Mouse (Mus musculus) frontal cortex, adult (tissue): ENCODE measurements around the gene Wfdc8.
"Not testable (repeated sequence)": the region's sequence is repeated elsewhere in the genome, so short reads cannot be mapped to it uniquely, and the experiment has no call there.

Experiments
- ATAC-seq: cut with Nextera tagmentation; 2 replicates; pipeline ENCODE4 v1.9.2; 2017; ENCODE audit warnings: mild to moderate bottlenecking, moderate library complexity, mixed read lengths; ENCODE audit not compliant: low TSS enrichment

Wfdc8 gene

DNA sequence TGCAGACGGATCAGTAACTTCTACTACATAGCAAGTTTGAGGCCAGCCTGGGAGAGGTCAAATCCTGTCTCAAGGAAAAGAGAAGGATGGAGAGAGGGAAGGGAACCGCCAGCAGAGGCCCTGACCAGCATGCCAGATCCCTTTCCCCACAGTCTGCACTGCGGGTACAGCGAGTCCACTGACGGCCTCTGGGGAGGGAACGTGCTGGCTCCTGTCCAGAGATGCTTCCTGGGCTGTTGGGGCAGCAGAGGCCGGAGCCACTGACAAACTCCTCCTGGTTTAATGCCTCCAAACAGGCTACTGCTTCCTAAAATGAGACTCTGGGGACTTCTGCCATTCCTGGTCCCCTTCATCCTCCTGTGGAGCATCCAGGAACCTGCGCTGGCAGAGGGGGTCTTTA lies at the start of gene Wfdc8, which contains the start of gene Wfdc6b:
Gene Wfdc8 (minus strand): TSS at position 156 of the 400 bp plus-strand sequence.
Gene Wfdc6b (plus strand): TSS at position 52 of the 400 bp plus-strand sequence.
- not testable (repeated sequence) for ATAC-seq

DNA sequence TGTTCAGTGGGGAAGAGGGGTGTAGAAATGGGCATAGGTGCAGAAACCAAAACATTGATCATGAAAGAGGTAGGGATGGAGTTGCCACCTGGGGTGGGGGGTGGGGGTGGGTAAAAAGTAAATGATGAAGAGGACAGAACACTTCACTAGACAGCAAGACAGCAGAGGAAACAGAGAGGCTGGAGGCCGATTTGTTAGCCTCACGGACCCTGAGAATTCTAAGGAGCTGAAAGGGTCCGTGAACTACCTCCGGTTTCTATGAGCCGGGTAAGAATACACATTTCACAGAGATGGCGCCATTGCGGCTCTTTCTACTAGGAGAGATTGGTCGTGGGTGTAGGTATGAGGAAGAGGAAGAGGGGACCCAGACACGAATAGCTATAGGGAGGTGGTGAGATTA lies 43.1 kb upstream of the Wfdc8 start, which contains the start of gene Wfdc9:
Gene Wfdc9 (minus strand): TSS at position 101 of the 400 bp plus-strand sequence.
- no peak for ATAC-seq

DNA sequence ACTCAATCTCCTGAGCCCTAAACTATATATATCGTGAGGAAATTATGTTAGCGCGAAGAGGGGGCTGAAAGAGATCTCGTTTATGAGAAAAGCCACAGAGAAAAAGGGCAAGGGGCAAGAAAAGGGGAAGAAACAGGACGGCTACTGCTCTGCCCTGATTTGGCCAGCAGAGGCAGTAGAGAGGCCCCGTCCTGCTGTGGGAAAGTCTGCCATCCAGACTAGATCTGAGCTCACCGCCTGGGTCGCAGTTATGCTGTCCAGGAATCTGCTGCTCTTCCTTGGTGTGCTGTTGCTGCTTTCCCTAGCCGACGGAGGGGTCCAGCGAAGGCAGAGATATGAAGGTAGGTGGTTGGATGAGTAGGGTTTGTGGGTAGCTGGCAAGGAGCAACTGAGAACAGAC lies 42.4 kb upstream of the Wfdc8 start, which contains the start of gene Wfdc10:
Gene Wfdc10 (plus strand): TSS at position 189 of the 400 bp plus-strand sequence.
- no peak for ATAC-seq

DNA sequence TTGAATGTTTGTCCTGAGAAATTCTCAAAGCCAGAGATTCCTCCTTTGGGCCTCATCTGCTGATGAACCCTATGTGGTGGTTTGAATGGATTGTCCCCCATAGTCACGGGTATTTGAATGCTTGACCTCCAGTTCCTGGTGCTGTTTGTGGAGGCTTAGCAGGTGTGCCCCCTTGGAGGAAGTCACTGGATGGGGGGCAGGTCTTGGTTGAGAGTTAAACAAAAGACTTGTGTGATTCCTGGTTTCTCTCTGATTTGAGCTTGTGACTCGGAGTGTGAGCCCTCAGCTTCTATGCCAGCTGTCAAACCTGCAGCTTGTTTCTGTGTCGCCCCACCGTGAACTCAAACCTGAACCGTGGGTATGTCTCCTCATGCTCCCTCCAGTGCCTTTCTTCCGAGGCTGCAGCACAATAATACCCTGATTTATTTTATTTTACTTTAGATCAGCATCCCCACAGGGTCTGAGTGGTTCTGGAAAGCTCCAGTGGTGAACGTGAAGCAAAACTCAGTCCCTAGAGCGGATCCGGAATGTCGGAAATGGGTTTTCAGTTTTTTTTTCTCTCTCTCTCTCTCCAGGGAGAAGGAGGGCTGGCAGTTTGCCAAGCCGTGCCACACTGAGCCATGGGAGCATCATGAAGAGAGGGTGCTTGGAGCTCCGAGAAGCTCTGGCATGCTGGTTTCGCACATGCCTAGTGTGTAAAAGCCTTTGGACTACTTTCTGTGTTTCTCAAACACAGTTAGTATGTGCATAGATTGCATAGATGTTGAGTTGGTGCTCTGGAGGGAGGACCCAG lies 28.7 kb upstream of the Wfdc8 start:
- no peak for ATAC-seq

DNA sequence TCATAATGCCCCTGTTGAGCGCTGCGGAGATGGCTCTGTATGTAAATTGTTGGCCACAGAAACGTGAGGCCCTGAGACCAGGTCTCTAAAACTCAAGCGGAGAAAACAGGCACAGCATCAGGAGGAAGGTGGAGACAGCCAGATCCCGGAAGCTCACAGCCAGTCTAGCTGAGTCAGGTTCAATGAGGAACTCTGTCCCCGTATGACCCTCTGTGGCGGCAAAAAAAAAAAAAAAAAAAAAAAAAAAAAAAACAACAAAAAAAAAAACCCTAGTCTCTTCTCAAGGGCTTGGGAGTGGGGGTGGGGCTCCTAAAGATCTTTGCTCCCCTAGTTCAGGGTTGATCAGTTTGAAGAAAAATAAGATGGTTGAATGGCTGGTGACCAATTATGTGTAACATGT lies 27.7 kb upstream of the Wfdc8 start:
- ATAC-seq: no peak

DNA sequence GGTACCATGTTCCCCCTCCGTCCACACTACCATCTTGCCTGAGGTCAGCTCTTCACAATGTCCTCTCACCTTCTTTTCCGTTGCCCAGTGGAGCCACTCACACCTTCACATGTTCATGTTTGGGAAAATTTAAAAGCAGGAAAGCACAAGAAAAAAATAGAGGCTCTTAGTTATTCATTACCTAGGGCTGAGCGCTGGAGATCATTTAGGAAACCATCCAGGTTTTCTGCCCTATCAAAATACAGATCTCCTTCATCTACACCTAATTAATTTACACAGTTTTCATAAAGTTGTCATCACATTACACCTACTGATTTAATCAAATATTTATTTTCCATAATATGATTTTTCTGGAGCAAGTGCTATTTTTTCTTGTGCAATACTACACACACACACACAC lies 25.3 kb upstream of the Wfdc8 start, which contains the start of gene Wfdc16:
Gene Wfdc16 (minus strand): TSS at position 101 of the 400 bp plus-strand sequence.
- ATAC-seq: no peak

DNA sequence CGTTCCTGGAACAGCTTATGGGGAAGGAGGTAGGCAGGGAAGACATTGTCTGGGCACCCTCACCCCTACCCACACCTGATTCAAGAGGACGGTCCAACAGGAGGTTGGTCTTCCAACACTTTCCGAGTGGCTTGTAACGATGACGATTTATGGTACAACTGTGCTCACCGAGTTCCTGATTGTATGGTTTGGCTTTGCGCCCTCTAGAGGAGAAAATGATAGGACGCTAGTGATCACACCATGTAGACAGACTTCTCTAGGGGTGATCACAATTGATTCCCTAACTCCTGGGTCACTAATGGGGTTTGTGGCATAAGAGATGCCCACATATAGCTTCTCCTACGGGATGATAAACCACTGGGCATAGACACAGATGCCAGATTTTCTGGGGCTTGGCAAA lies 21.8 kb upstream of the Wfdc8 start:
- ATAC-seq: no peak

DNA sequence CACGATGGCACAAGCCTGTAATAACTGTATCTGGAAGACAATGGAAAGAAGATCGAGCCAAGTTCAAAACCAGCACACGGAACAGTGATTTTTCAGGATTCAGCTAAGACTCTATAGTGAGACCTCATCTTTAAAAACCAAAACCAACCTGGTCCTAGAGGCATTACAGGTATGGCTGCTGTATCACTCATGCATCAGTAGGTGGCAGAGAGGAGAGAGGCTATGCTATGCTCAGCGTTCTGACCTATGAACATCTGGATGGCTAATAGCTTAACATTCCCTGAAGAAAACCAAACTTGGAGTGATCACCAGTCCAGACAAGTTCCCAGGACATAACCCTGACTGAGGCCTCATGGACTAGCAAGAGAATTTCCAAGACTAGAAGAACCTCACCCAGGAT lies 8.3 kb upstream of the Wfdc8 start:
- ATAC-seq: no peak

DNA sequence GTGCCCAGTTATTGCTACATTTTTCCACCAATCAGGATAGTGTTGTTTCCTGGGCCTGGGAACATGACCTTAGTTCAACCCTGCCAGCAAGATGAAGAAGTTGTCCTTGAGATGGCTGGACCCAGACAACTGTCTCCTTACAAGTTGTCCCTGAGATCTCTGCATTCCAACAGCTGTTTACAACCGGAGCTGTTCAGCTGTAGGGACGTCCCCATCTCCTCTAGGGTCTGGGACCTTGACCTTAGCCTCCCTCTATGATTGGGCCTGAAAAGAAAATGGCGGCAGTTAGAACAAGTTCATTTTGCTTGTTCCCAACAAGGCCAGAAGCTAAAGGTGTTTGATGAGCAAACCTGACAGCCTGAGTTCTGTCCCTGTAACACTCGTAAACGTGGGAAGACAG lies 5.6 kb upstream of the Wfdc8 start:
- ATAC-seq: no peak

DNA sequence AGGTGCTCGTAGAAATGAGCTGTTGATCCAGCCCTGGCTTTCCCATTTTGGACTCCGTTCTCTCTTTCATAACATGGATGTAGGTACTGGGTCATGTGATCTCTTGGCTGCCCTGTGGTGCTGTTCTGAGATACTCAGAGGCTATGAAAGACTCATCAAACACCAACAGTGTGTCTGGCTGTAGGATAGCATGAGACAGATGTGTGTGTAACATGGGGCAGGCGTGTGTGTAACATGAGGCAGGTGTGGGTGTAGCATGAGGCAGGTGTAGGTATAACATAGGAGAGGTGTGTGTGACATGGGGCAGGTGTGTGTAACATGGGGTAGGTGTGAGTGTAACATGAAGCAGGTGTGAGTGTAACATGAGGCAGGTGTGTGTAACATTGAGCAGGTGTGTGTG lies 2.0 kb upstream of the Wfdc8 start:
- ATAC-seq: no peak

DNA sequence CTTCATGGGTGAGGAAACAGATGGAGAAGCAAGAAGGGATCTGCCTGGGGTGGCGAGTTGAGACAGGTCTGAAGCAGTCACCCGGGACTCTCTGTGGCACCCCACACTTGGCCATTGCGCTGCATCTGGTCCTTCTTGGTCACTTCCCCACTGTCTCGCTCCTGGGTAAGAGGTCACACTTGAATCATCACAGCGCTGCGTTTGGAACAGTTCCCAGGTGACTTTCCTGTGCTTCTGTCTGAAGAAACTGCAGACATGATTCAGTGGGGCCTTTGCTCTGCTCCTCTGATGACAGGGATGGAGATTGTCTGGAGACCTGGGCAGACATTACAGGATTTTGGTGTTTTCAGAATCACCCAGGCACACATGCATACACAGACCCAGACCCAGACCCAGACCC lies 4.6 kb downstream of the Wfdc8 start:
- ATAC-seq: no peak

DNA sequence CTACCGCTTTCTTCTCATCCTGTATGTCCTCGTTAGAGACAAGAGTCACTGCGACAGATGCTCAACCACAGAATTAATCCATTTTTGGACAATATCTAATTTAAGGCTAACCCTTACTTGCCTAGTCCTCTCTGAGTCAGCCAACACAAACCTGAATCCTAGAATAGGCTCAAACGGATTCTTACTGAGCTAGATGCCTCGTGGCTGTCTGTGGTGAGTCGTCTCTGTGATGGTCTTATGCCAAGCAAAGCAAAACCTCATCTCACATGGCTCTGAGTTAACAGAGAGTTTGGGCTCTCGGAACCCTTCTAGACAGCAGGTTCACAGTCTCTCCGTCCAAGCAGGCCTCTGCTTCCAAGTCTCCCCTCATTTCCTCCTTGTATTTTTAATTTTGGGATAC lies 9.0 kb downstream of the Wfdc8 start:
- ATAC-seq: peak; percentile 27; the same call in 1 of the 2 replicates

DNA sequence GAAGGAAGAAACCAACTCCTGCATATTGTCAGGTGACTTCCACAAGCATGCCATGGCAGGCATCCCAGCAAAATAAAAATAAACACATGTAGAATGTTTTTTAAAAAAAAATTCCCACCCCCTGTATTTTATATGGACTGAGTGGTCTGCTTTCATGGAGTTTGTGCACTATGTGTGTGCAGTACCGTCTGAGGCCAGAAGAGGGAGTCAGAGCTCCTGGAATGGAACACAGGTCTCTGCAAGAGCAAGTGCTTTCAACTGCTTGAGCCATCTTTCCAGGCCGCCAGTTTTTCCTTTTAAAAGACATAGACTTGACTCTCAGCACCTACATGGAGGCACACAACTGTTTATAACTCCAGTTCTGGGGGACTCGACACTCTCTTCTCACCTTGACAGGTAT lies 9.9 kb downstream of the Wfdc8 start:
- ATAC-seq: no peak

DNA sequence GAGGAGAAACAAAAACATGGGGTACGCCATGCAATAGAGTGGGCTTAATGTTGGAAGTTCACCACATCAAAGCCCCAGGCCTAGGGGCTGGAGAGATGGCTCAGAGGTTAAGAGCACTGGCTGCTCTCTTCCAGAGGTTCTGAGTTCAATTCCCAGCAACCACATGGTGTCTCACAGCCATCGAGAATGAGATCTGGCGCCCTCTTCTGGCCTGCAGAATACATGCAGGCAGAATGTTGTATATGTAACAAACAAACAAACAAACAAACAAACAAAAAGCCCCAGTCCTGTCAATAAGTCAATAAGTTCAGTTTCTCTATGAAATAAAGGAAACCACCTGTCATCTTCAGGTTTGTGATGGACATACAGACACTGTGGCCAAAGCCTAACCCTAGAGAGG lies 13.2 kb downstream of the Wfdc8 start:
- no peak for ATAC-seq

DNA sequence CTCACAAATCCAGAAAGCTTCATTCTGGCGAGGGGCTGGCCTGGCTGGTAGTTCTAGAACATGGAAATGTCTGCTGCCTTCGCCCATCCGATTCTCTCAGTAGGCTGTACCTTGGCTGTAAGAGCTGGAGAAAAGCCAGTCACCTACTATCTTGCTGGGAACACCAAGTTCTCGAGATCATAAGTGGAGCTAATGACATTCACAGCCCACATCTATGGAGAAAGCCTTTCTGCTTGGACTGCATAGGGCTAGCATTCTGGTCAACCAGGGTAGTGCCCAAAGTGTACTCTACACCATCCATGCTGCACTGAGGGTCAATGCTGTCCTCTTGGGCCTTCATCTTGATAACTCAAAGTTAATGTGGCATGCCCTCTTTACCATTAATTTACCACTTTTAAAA lies 19.9 kb downstream of the Wfdc8 start, which contains the start of gene Eppin:
Gene Eppin (minus strand): TSS at position 101 of the 400 bp plus-strand sequence.
- ATAC-seq: no peak

DNA sequence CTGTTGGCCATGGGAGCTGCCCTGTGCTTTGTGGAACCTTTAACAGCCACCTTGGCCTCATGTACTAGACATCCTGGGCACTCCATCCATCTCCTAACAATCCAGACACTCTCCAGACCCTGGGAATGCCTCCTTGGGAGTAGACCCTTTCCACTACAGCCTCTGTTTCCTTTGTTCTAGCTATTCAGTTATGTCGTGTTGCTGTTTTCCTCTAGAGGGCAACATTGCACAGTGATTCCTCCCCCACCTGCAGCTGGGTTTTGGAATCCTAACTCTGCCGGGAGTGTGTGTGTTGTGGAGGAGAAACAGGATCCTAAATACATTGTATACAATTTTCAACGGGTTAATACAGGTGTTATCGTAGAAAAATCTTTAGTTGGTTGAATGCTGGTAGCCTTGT lies 21.4 kb downstream of the Wfdc8 start:
- peak; percentile 67 for ATAC-seq

DNA sequence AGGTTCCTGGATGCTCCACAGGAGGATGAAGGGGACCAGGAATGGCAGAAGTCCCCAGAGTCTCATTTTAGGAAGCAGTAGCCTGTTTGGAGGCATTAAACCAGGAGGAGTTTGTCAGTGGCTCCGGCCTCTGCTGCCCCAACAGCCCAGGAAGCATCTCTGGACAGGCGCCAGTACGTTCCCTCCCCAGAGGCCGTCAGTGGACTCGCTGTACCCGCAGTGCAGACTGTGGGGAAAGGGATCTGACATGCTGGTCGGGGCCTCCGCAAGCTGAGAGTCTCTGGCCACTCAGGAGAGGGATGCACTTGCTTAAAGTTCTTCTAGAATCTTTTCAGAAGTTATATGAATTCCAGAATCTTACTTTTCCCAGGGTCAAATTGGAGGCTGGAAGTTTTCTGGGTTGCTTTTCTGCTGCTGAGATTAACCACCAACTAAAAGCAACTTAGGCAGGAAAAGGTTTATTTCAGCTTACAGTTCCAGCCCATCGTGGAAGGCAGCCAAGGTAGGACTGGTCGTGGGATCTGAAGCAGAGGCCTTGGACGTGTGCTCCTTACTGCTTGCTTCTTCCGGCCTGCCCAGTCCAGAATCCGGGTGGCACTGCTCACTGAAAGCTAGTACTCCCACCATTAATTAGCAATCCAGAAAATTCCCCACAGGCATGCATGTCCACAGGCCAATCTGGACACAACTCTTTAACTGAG lies 28.3 kb downstream of the Wfdc8 start, which contains the start of gene Wfdc6a:
Gene Wfdc6a (minus strand): TSS at position 423 of the 701 bp plus-strand sequence.
- not testable (repeated sequence) for ATAC-seq

DNA sequence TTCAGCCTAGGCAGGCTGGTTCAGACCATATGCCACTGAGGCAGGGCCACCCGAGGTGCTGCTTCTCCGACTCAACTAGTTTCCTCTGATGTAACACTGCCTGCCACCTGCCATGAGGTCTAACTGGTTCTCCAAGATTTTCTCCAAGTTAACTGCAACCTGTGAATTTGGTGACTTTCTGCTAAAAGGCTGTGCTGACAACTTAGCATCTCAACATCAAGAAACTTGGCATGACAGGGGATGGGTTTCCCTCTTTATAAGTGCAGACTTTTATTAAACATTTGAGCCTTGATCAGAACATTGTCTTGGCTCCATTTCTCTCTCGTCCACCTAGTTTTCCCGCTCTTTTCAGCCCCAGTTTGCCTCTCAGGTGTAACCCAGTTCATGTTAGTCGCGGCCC lies 40.1 kb downstream of the Wfdc8 start, which contains the start of gene Spint3:
Gene Spint3 (minus strand): TSS at position 101 of the 400 bp plus-strand sequence.
- not testable (repeated sequence) for ATAC-seq

DNA sequence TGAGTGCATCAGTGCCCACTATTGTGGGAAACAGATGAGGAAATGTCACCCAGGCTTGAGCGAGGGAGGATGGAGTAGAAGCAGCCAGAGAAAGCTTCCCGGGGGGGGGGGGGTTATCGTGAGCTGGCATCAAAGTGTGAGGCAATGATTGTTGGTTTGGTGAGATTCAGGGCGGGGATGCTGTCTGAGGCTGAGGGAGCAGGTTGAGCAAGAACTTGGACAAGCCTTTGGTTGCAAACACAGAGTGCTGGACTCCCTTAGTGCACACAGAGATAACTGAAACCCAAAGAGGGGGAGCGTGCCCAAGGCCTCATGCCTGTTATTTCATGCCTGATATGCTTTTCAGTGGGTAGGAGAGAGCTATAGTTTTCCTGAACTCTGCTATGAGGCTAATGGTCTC lies 46.0 kb downstream of the Wfdc8 start:
- no peak for ATAC-seq

DNA sequence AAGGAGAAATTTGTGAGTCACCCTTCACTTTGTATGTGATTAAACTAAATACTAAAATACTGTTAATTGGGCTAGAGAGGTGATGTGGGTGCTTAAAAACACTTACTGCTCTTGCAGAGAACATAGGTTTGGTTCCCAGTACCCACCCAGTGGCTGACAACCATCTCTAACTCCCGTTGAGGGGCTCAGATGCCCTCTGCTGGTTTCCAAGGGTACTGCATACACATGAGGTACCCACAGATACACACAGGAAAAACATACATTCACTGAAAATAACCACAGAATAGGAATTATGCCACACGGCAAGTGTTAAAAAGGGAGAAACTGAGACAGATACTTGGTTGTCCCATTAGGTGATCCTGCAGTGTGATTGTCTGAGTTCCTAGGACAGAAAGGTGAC lies 46.4 kb downstream of the Wfdc8 start:
- no peak for ATAC-seq

DNA sequence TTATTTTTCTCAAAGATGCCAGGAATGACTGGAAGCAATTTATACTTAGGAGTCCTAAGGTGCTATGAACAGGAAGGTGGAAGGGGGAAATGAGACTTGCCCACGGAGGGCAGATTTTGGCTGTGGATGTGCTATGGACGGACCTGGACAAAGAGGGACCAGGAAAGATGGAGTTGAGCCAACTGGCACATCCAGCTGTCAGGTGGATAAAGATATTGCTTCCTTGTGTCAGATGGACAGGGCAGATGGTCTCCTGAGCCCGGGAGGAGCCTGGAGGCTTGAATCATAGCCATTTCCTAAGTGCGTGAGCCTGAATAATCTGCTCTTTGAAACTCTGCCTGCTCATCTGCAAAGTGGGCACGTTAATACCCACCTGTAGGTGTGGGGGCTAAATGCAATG lies 49.1 kb downstream of the Wfdc8 start:
- no peak for ATAC-seq

DNA sequence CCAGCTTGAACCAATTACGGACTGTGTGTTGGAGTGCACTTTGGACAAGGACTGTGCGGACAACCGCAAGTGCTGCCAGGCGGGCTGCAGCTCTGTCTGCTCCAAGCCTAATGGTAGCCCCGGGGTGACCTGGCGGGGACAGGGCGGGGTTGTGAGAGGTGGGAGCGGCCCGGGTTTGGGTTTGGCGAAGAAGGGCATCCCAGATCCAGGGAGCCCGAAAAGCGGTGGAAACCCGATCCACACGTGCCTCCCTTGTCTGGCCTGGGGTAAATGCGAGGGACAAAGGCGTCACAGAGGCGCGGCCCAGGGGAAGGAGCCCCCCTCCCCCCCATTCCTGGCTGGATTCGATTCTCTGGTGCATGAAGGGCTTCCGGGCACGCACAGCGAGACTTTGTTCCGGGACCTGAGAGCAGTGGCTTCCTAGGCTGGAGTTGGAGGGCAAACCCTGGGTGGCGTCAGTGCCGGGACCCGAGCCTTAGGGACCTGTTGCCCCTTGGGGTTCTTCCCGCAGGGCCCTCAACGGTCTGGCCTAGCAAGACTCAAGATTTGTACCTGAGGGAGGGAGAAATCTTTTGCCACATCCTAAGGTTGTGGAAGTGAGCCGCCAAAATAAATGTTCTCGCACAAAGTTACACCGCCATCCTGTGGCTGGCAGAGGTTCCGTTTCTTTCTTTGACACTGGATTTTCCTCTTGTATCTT lies 49.9 kb downstream of the Wfdc8 start:
- peak; percentile 81 for ATAC-seq
